Mouse (Mus musculus): ENCODE measurements around the gene Cgref1.

Cgref1 gene

GRCm38 (mm10) chr5:30916841-30917240 lies 28.6 kb downstream of the Cgref1 start:
- no peak for DNase-seq (ENCODE audit: low read depth)

GRCm38 (mm10) chr5:30915974-30916433 lies 29.4 kb downstream of the Cgref1 start:
- DNase-seq (ENCODE audit: low read depth) = peak; percentile 95

DNA sequence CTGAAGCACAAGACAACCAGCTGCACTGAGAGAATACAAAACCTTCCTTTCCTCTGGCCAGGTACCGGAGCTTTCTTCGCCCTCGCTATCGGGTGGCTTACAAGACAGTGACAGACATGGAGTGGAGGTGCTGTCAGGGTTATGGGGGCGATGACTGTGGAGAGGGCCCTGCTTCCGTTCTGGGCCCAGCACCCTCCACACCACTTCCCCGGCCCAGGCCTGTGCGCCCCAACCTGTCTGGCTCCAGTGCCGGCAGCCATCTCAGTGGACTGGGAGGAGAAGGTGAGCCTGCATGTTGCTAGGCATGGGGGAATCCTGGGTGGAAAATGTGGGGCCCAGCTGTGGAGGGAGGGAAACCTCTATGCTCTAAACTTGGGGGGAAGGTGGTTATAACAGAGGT lies 29.9 kb downstream of the Cgref1 start:
- no peak for DNase-seq (ENCODE audit: low read depth)

DNA sequence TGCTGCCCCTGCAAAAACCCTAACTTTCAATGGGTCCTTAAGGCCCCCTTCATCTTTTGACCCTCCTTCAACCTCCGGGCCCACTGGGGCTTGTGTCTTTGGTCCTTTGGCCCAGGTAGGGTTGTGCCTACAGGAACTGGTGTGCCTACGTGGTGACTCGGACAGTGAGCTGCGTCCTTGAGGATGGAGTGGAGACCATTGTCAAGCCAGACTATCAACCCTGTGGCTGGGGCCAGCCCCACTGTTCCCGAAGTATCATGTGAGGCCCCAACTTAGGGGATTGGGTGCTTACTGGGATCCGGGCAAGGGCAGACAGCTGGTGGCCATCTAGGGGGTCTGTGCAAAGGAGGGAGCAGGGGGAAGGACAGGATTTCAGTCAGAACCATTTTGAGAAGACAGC lies 30.5 kb downstream of the Cgref1 start:
- no peak for DNase-seq (ENCODE audit: low read depth)

- peak; percentile 46 for DNase-seq (ENCODE audit: low read depth)
Measured at GRCm38 (mm10) chr5:30914101-30914635, 31.2 kb downstream of the Cgref1 start.

DNA sequence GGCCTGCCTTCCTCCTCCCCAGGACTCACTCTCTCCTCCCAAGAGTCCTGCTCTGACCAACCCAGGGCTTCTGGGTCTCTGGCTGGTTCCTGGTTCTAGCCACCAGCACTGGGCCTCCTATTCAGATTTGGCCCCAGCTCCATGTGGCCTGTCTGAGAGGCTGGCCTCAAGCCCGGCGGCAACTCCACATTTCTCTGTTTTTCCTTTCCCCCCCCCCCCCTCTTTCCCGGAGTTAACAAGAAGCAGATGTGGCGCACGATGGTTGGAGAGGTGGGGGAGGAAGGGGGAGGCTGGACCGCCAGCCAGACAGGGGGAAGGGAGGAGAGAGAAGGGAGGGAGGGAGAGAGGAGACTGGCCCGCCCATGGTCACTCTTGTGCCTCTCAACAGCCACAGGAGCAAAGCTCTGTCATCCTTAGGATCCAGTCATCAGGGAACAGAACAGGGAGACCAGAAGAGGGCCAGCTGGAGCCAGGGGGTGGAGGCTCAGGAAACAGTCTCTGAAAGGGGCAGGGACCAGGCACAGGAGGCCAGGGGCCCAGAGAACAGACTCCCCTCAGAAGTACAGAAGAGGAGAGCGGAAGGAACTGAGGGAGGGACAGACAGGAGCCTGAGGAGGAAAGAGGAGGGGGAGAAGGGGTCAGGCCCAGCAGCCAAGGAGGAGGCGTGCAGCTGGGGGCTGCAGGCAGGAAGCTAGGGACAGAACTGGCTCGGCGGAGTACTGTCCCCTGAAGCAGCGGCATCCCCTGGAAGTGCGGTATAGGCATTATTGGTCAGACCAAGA lies 32.1 kb downstream of the Cgref1 start, which contains the start of gene Emilin1:
Gene Emilin1 (plus strand): TSS at position 343 of the 782 bp plus-strand sequence.
- DNase-seq (ENCODE audit: low read depth) = peak; percentile 97

DNA sequence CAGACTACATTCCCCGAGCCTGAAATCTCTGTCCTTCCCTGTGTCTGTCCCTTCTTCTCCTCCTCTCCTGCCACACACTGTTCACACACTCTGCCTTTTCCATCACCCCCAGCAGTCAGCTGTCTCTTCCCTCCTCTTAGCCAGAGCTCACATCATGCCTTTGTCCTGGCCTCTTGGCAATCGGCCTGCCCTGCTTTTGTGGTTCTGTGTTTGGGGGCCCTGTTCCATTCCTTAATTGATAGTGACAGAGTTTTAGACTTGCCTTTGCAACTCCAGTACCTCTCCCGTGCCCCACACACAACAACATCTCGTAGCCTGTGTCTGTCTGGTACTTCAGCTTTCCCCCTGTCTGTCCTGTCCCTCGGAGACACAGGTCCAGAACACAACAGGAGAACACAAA lies 33.2 kb downstream of the Cgref1 start:
- peak; percentile 45 for DNase-seq (ENCODE audit: low read depth)

DNA sequence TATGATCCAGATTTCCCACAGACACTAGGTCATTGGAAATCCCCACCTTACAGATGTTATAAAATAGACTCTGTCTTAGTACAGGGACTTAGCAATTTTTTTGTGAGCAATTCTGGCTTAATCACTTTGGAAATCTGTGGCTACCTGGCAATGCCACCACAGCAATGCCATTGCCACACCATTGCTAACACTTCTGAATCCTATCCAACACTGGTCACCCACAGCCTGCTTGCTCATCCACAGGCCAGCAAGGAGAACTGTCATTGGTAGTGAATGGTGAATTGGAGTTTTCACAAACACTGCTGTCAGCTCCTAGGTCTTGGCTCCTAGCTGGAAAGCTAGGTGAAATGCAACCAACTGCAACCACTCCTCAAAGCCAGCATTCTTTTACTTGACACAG lies 34.9 kb downstream of the Cgref1 start:
- DNase-seq (ENCODE audit: low read depth) = peak; percentile 25

- DNase-seq (ENCODE audit: low read depth) = no peak
Measured at GRCm38 (mm10) chr5:30909863-30910262, 35.5 kb downstream of the Cgref1 start.

DNA sequence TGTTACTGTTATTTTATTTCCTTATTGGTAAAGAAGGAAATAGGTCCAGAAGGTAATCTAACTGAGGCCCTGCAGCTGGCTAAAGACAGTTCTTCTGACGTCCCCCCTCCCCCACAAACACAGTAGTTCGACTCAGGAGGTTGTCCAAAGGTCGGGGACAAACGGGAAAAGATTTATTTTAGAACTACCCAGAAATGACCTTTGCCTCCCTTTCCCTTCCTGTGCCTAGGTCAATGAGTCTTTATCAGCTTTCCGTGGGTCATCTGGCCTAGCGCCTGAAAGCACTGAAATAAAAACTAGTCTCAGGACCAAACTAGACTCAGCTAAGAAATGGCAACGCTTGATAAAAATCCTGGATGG lies 36.1 kb downstream of the Cgref1 start:
- DNase-seq (ENCODE audit: low read depth) = no peak

GRCm38 (mm10) chr5:30908426-30909299 lies 36.7 kb downstream of the Cgref1 start:
- peak; percentile 87 for DNase-seq (ENCODE audit: low read depth)

- DNase-seq (ENCODE audit: low read depth) = peak; percentile 98
Measured at GRCm38 (mm10) chr5:30907413-30908059, 37.9 kb downstream of the Cgref1 start, which contains the start of gene Ost4. Gene Ost4, minus strand, starts transcription at chr5:30907788.

- peak; percentile 93 for DNase-seq (ENCODE audit: low read depth)
Measured at GRCm38 (mm10) chr5:30901860-30902259, 43.5 kb downstream of the Cgref1 start.

DNA sequence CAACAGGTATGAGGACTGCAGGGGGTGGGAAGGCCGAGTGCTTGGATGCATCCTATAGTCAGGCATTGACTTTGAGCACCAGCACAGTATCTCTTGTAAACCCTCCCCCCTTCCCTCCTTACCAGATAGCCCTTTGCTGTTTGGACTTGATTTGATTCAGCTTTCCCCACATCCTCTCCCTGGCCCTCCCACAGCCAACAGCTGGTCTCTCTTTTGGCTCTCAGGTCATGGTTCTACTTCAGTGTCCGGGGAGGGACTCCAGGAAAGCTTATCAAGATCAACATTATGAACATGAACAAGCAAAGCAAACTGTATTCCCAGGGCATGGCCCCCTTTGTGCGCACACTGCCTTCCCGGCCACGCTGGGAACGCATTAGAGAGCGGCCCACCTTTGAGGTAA lies 55.0 kb downstream of the Cgref1 start:
- DNase-seq (ENCODE audit: low read depth) = no peak

DNA sequence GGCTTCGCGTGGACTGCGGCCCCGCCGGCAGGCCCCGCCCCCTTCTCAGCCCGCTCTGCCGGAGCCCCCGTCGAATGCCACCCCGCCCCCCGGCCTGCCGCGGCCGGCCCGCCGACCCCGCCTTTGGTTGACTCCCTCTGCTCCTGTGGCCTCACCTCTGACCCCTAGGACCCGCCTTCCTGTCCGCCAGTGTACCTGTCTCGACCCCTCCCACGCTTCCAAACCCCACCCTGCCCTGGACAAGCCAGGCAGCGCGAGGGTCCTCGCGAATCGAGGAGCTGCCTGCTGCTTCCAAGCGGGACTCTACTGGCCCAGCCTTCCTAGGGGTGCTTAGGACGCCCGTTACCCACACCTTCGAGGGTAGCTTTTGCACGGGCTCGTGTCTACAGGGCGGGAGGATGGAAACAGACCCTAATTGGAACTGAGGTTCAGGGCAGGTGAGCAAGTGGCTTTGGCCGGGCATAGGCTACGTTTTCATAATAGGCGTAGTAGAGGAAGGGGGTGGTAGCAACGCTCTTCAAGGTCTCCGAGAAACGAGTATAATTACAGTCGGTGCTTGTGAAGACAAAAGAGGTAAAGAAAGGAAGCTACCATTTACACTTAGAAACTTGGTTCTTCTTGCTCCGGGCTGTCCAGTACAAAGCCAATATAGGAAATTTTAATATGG lies 56.2 kb downstream of the Cgref1 start:
- DNase-seq (ENCODE audit: low read depth) = no peak

- DNase-seq (ENCODE audit: low read depth) = peak; percentile 95
Measured at GRCm38 (mm10) chr5:30888337-30889087, 56.9 kb downstream of the Cgref1 start, which contains the start of gene Agbl5. Gene Agbl5, plus strand, starts transcription at chr5:30888694.

- peak; percentile 97 for DNase-seq (ENCODE audit: low read depth)
Measured at GRCm38 (mm10) chr5:30887858-30888336, 57.5 kb downstream of the Cgref1 start.

DNA sequence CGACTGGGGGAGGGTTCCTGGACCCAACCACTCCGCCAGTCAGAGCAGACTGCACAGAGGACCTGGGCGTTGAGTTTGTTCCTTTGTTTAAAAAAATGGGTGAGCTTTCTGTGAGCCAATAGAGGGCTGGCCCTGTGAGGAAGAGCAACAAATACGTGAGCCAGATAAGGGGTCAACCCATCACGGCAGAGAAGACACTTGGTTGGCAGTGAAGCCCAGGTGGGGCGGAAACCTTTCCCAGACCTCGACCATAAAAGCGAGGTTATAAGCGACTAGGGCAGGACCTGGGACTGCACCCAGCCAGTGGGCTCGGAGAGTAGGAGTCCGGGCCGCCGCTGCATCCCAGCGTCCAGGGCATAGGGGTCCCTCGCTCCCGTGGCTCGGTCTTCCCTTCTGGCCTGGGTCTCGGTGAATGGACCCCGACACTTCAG lies 58.0 kb downstream of the Cgref1 start:
- DNase-seq (ENCODE audit: low read depth) = peak; percentile 69

DNA sequence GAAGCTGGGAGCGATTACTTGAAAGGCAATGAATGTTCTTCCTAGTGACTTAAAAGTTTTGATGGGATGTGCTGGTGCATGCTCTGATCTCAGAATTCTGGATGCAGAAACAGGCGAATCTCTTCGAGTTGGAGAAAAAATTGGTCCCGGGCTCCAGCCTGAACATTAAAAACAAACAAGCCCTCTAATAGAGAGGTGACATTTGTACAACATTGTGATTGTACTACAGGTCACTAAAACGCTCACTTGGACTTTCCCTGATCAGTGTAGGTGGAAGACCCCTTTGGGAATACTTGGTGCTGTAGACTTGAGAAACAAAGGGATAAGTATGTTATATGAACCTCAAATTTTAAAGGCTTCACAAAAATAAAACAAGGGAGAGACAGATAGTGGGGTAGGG lies 58.7 kb downstream of the Cgref1 start:
- no peak for DNase-seq (ENCODE audit: low read depth)

- no peak for DNase-seq (ENCODE audit: low read depth)
Measured at GRCm38 (mm10) chr5:30886209-30886608, 59.2 kb downstream of the Cgref1 start.
